Mouse (Mus musculus): ENCODE data around the gene Kcnmb2. TPM values are rescaled to one million over a fixed set of nuclear protein-coding genes. Genes with fewer than 3 reads are reported as not detected.
A peak's percentile ranks its signal among the peaks of the same experiment; 100 is the strongest.

Kcnmb2 gene
- polyA plus RNA-seq, 1 experiment from 2014 or later, result 2.1 TPM

DNA sequence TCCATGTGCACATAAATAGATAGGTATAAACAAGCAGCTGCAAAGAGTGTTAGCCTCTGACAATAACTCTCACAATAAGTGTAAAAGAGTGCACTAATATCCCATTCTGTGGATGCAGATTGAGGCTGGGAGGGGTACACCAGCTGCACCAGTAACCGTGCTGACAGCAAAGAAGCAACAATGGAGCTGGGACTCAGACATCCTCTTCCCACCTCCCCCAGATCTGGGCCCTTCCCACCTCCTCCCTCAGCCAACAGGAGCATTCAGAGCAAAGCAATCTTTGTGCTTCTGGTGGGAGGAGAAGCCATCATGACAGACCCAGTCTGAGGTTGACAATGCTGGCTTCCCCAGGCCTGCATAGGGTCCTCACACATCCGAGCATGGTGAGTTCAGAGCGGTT, 242.3 kb downstream of the Kcnmb2 start:
- 51% methylated on average over 3 of the region's 3 CpGs for WGBS
- no peak for DNase-seq (ENCODE audit: low spot score)
- H3K27me3 ChIP-seq (ENCODE audit: insufficient read depth, low read length), result no peaks in the 10 kb centered on the region

DNA sequence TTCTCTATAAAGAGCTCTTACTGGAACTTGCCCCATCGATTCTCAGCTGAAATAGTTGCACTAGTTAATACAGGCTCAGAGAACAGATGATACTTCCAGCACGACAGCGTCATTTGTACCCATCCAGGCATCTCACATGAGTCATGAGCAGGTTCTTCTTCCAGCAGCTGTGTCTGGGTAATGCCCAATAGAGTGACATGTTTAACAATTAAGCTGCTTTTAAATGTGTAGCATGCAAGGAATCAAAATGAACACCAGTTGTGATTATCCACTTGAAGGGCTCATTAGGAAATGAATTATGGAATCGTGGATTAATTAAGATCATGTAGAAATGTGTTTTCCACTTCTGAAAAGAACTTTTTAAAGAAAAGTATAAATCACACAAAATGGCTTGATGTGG, 245.4 kb downstream of the Kcnmb2 start:
- DNase-seq (ENCODE audit: low spot score), result no peak
- no peaks in the 10 kb centered on the region for H3K36me3 ChIP-seq (ENCODE audit: insufficient read depth, low read length)
- no peak overlapping the region for H3K27ac ChIP-seq
- TF ChIP-seq CTCF (IDR thresholded peaks at IDR 0.05; ENCODE audit: low read depth), result no peak
- no peak overlapping the region for H3K9ac ChIP-seq (ENCODE audit: low read depth, low read length)
- ATAC-seq (replicated peaks; ENCODE audit: low FRiP score, low read depth), result no peak
- H3K9me3 ChIP-seq (replicated peaks; ENCODE audit: low read length), result no peaks in the 10 kb centered on the region
- no peaks in the 10 kb centered on the region for H3K4me1 ChIP-seq (replicated peaks; ENCODE audit: insufficient read depth, low read length)
- H3K27me3 ChIP-seq (ENCODE audit: insufficient read depth, low read length), result no peaks in the 10 kb centered on the region
- WGBS, result 91% methylated on average over 4 of the region's 4 CpGs
- no peak overlapping the region for H3K4me2 ChIP-seq (ENCODE audit: low read length)
- no peak overlapping the region for H3K4me3 ChIP-seq (replicated peaks; ENCODE audit: low read depth, low read length)

More for the DNA sequence above, 242.3 kb downstream of the Kcnmb2 start:
- TF ChIP-seq CTCF (IDR thresholded peaks at IDR 0.05; ENCODE audit: low read depth), result no peak
- H3K9me3 ChIP-seq (replicated peaks; ENCODE audit: low read length), result no peaks in the 10 kb centered on the region
- H3K4me1 ChIP-seq (replicated peaks; ENCODE audit: insufficient read depth, low read length), result no peaks in the 10 kb centered on the region
- no peaks in the 10 kb centered on the region for H3K36me3 ChIP-seq (ENCODE audit: insufficient read depth, low read length)
- no peak overlapping the region for H3K4me3 ChIP-seq (replicated peaks; ENCODE audit: low read depth, low read length)
- ATAC-seq (replicated peaks; ENCODE audit: low FRiP score, low read depth), result no peak
- H3K27ac ChIP-seq, result no peak overlapping the region
- H3K4me2 ChIP-seq (ENCODE audit: low read length), result no peak overlapping the region
- H3K9ac ChIP-seq (ENCODE audit: low read depth, low read length), result no peak overlapping the region

DNA sequence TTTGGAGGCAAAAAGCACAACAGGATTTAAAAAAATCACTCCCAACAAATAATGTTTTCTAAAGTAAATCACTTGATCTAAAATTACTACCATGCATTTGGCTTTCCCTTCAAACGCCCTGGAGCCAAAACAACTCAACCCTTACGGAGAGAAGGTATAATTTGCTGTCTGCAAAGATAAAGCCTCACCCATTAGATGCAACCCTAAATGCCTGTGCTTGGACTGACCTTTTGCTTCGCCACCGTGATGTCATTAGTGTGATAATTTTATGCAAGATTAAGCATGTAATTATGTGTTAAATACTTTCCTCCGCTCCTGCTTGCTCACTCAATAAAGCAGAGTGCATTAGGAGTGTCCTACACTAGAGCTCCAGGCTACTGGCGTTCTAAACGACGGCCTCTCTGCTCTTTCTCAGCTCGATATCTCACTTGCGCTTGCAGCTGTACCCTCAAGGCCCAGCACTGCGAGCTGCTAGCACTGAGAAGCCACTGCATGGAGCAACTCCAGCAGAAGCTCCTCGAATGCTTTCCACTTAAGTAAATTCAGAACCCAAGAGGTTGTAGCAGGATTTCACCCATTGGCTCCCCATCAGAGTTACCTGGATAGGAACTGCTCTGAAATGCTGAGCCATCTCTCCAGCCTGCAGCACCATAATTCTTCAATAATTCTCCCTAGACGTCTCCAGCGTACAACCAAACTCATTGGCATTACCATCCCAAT, 247.7 kb downstream of the Kcnmb2 start:
- no peak for TF ChIP-seq CTCF (IDR thresholded peaks at IDR 0.05; ENCODE audit: low read depth)
- H3K27me3 ChIP-seq (ENCODE audit: insufficient read depth, low read length), result no peaks in the 10 kb centered on the region
- H3K4me1 ChIP-seq (replicated peaks; ENCODE audit: insufficient read depth, low read length), result no peaks in the 10 kb centered on the region
- WGBS, result 43% methylated on average over 14 of the region's 14 CpGs
- no peaks in the 10 kb centered on the region for H3K36me3 ChIP-seq (ENCODE audit: insufficient read depth, low read length)
- H3K4me3 ChIP-seq (replicated peaks; ENCODE audit: low read depth, low read length), result no peak overlapping the region
- no peak for ATAC-seq (replicated peaks; ENCODE audit: low FRiP score, low read depth)
- H3K9me3 ChIP-seq (replicated peaks; ENCODE audit: low read length), result no peaks in the 10 kb centered on the region
- H3K4me2 ChIP-seq (ENCODE audit: low read length), result no peak overlapping the region
- no peak for DNase-seq (ENCODE audit: low spot score)
- no peak overlapping the region for H3K27ac ChIP-seq
- no peak overlapping the region for H3K9ac ChIP-seq (ENCODE audit: low read depth, low read length)

DNA sequence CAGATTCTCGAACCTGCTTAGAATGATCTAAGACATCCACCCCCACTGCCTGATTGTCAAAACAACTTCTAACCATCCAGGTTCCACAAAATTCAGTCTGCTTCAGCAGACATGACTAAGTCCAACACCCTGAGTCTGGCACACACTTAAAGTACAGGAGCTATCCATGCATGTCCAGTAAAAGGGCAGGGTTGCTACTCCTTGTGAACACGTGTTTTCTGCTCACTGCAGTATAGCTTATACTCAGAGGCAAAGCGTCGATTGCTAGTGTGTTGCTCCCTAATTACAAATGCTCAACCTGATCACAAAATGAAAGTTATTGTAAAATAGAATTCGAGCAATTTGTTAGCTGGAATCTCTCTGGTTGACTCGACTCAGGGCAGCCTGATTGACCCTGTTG, 278.2 kb downstream of the Kcnmb2 start:
- no peak overlapping the region for H3K4me3 ChIP-seq (replicated peaks; ENCODE audit: low read depth, low read length)
- H3K4me1 ChIP-seq (replicated peaks; ENCODE audit: insufficient read depth, low read length), result no peaks in the 10 kb centered on the region
- no peaks in the 10 kb centered on the region for H3K36me3 ChIP-seq (ENCODE audit: insufficient read depth, low read length)
- no peaks in the 10 kb centered on the region for H3K9me3 ChIP-seq (replicated peaks; ENCODE audit: low read length)
- DNase-seq (ENCODE audit: low spot score) (no peak), ATAC-seq (replicated peaks; ENCODE audit: low FRiP score, low read depth) (no peak)
- no peak overlapping the region for H3K4me2 ChIP-seq (ENCODE audit: low read length)
- no peak overlapping the region for H3K9ac ChIP-seq (ENCODE audit: low read depth, low read length)
- WGBS, result 42% methylated on average over 6 of the region's 6 CpGs
- H3K27me3 ChIP-seq (ENCODE audit: insufficient read depth, low read length), result no peaks in the 10 kb centered on the region
- no peak for TF ChIP-seq CTCF (IDR thresholded peaks at IDR 0.05; ENCODE audit: low read depth)
- H3K27ac ChIP-seq, result no peak overlapping the region

DNA sequence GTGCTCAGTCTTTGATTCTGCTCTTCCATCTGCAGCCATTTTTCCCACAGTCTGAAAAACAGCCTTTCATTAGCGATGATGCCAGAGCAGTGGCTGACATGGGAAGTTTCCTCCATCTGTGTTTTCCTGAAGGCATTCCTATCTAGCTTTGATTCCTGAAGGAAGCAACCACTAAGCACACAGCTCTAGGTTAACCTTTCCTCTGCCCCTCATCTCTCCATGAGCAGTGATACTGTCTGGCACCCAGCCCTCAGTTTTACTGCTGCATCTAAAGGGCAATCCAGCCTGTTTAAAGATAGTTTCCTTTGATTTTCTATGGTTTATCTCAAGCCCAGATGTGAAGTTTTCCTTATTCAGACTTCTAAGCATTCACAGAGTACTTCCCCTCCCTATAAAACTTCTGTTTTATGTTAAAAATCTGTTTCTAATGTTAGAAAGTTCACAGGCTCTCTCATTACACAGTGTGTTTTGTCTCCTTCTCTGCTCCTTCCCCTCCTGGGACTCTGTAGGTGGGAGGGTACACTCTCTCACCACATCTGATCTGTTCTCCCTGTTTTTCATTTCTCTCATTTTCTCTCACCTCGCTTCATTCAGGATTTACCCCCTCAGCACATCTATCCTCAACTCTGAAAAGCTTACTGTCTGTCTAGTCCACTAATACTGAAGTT, 283.7 kb downstream of the Kcnmb2 start:
- Histone ChIP-seq H3K36me3 (ENCODE audit: insufficient read depth, low read length) (no peaks in the 10 kb centered on the region), H3K4me1 (replicated peaks; ENCODE audit: insufficient read depth, low read length) (no peaks in the 10 kb centered on the region), H3K27me3 (ENCODE audit: insufficient read depth, low read length) (no peaks in the 10 kb centered on the region), H3K27ac (no peak overlapping the region), H3K9me3 (replicated peaks; ENCODE audit: low read length) (no peaks in the 10 kb centered on the region), H3K9ac (ENCODE audit: low read depth, low read length) (no peak overlapping the region), H3K4me3 (replicated peaks; ENCODE audit: low read depth, low read length) (no peak overlapping the region), H3K4me2 (ENCODE audit: low read length) (no peak overlapping the region)
- ATAC-seq (replicated peaks; ENCODE audit: low FRiP score, low read depth) (no peak), DNase-seq (ENCODE audit: low spot score) (peak; percentile 16)
- TF ChIP-seq CTCF (IDR thresholded peaks at IDR 0.05; ENCODE audit: low read depth), result no peak
- 50% methylated on average over 2 of the region's 2 CpGs for WGBS

DNA sequence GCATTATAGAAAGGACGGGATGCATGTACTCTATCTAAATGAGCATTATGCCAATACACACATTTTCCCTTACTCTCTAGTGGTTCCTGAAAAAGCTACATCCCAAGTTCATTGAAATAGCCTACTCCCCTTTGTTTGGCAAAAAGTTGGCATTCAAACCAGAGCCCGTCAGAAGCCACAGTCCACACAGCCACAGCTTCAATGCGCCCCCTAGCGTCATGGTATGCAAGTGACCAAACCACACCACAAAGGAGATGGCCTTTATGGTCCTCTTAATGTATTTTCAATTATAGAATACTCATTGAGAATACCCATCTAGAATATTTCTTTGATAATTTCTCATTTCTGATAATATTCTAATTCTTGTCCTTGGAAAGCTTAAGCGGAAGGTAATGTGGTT, 286.2 kb downstream of the Kcnmb2 start:
- Histone ChIP-seq H3K36me3 (ENCODE audit: insufficient read depth, low read length) (no peaks in the 10 kb centered on the region), H3K9ac (ENCODE audit: low read depth, low read length) (no peak overlapping the region), H3K27me3 (ENCODE audit: insufficient read depth, low read length) (no peaks in the 10 kb centered on the region), H3K4me3 (replicated peaks; ENCODE audit: low read depth, low read length) (no peak overlapping the region), H3K9me3 (replicated peaks; ENCODE audit: low read length) (no peaks in the 10 kb centered on the region), H3K27ac (no peak overlapping the region), H3K4me2 (ENCODE audit: low read length) (no peak overlapping the region), H3K4me1 (replicated peaks; ENCODE audit: insufficient read depth, low read length) (no peaks in the 10 kb centered on the region)
- peak; percentile 81 for TF ChIP-seq CTCF (IDR thresholded peaks at IDR 0.05; ENCODE audit: low read depth)
- ATAC-seq (replicated peaks; ENCODE audit: low FRiP score, low read depth), result no peak; the same call in 1 of the 2 replicates
- 37% methylated on average over 5 of the region's 5 CpGs for WGBS
- peak; percentile 59 for DNase-seq (ENCODE audit: low spot score)

All from kidney, postnatal 0 days (tissue).